Mouse (Mus musculus): ENCODE measurements around the gene C1qtnf6. TPM values are rescaled to one million over a fixed set of nuclear protein-coding genes. Genes with fewer than 3 reads are reported as not detected.

Gene C1qtnf6
- polyA plus RNA-seq, 1 experiment from 2014 or later, result 12.4 TPM

Other genes with a start within 250 kb of the C1qtnf6 start
- gene Csf2rb2, start 225.7 kb downstream of the C1qtnf6 start, polyA plus RNA-seq (2014; fragmentation: Nextera tagmentation; extraction: Ambion mirVana), result 0.34 and 0.39 TPM in 2 replicates
- 1.3 and 1.9 TPM in 2 replicates for gene Csf2rb, start 205.7 kb downstream of the C1qtnf6 start, polyA plus RNA-seq (2014; fragmentation: Nextera tagmentation; extraction: Ambion mirVana)
- gene Tex33, start 135.5 kb downstream of the C1qtnf6 start, polyA plus RNA-seq (2014; fragmentation: Nextera tagmentation; extraction: Ambion mirVana), result not detected in 2 replicates
- gene Tst, start 125.5 kb downstream of the C1qtnf6 start, polyA plus RNA-seq (2014; fragmentation: Nextera tagmentation; extraction: Ambion mirVana), result 8.5 TPM in 2 replicates
- gene Mpst, start 125.0 kb downstream of the C1qtnf6 start, polyA plus RNA-seq (2014; fragmentation: Nextera tagmentation; extraction: Ambion mirVana), result 2.6 and 2.7 TPM in 2 replicates
- 62.7 and 65.8 TPM in 2 replicates for gene Kctd17, start 102.9 kb downstream of the C1qtnf6 start, polyA plus RNA-seq (2014; fragmentation: Nextera tagmentation; extraction: Ambion mirVana)
- gene Tmprss6, start 62.8 kb downstream of the C1qtnf6 start, polyA plus RNA-seq (2014; fragmentation: Nextera tagmentation; extraction: Ambion mirVana), result 0.05 and 0.24 TPM in 2 replicates
- not detected in 2 replicates for gene Il2rb, start 36.1 kb downstream of the C1qtnf6 start, polyA plus RNA-seq (2014; fragmentation: Nextera tagmentation; extraction: Ambion mirVana)
- 0.10 and 0.22 TPM in 2 replicates for gene Sstr3, start 13.3 kb upstream of the C1qtnf6 start, polyA plus RNA-seq (2014; fragmentation: Nextera tagmentation; extraction: Ambion mirVana)
- 6.4 and 7.6 TPM in 2 replicates for gene Rac2, start 41.4 kb upstream of the C1qtnf6 start, polyA plus RNA-seq (2014; fragmentation: Nextera tagmentation; extraction: Ambion mirVana)
- gene Cyth4, start 65.6 kb upstream of the C1qtnf6 start, polyA plus RNA-seq (2014; fragmentation: Nextera tagmentation; extraction: Ambion mirVana), result 2.1 and 4.4 TPM in 2 replicates
- 0.60 and 0.85 TPM in 2 replicates for gene Elfn2, start 187.4 kb upstream of the C1qtnf6 start, polyA plus RNA-seq (2014; fragmentation: Nextera tagmentation; extraction: Ambion mirVana)
- 34.6 and 34.7 TPM in 2 replicates for gene Mfng, start 242.1 kb upstream of the C1qtnf6 start, polyA plus RNA-seq (2014; fragmentation: Nextera tagmentation; extraction: Ambion mirVana)

All from hindbrain, embryonic 11.5 days (tissue).